Mouse (Mus musculus) heart, adult 2 months (tissue): ENCODE results near the gene Gstm6.

ENCODE experiments used
- CTCF ChIP-seq: fragments of 200-600 bp; IDR thresholded peaks from 2 replicates; pipeline ENCODE4 v1.8.1; 2022; ENCODE audit warnings: antibody characterized with exemption, mild to moderate bottlenecking, moderate library complexity
- POLR2A ChIP-seq: fragments of 200-500 bp; IDR thresholded peaks from 2 replicates; pipeline ENCODE4 v1.6.1; 2011; ENCODE audit warnings: mild to moderate bottlenecking, low read depth, low read length, control low read depth; ENCODE audit not compliant: insufficient read depth

DNA sequence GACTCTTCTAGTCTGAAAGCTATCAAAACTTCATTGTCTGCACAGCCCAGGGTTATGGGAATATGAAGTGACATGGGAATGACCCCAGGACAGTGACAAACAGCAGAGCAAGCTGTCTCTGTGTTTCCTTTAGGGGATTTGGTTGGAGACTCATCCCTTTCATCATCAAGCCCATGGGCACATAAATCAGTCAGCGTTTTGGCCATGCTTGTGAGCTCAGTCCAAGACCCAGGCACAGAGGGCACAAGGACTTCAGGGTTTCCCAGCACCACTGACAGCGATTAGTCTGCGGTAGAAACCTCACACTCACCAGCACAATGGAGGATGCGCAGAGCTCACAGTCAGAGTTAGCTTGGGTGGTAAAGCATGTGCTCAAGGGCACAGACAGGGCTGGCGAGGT, 10.4 kb upstream of the Gstm6 start:
- no peak for TF ChIP-seq CTCF
- TF ChIP-seq POLR2A: no peak
